Mouse (Mus musculus) ES-E14 (cell line): ENCODE results near the gene Dnajb1. TPM values are rescaled to one million over a fixed set of nuclear protein-coding genes. Genes with fewer than 3 reads are reported as not detected.

Source experiments
- DNase-seq: peaks from one replicate; pipeline ENCODE4 v3.0.0-alpha.2; 2013; ENCODE audit warnings: low read depth, low spot score
- H3K27ac ChIP-seq: 2 replicates; pipeline ENCODE4 v1.5.1; 2012; ENCODE audit warnings: low read depth, mild to moderate bottlenecking, low read length, moderate library complexity, mixed read lengths; ENCODE audit not compliant: poor library complexity, insufficient read depth, severe bottlenecking
- H3K36me3 ChIP-seq: 2 replicates; pipeline ENCODE4 v1.6.1; 2012; ENCODE audit warnings: mild to moderate bottlenecking, low read length, moderate library complexity, mixed read lengths; ENCODE audit not compliant: control insufficient read depth, poor library complexity, insufficient read depth, severe bottlenecking
- H3K4me1 ChIP-seq, 2 experiments: fragments of 150-350 bp in 1 of 2; sonication (generic) in 1 of 2; 2 replicates each; pipeline ENCODE4 v1.6.1; 2012; ENCODE audit warnings: low read length in 2 of 2, mild to moderate bottlenecking in 1 of 2, mixed read lengths in 1 of 2; ENCODE audit not compliant: control insufficient read depth in 2 of 2, insufficient read depth in 2 of 2, poor library complexity in 1 of 2
- H3K4me3 ChIP-seq, 2 experiments: fragments of 150-350 bp in 1 of 2; sonication (generic) in 1 of 2; 2 replicates each; pipeline ENCODE4 v1.5.1; 2012; ENCODE audit warnings: low read length in 2 of 2, low read depth in 1 of 2, mild to moderate bottlenecking in 1 of 2, mixed read lengths in 1 of 2; ENCODE audit not compliant: insufficient read depth in 1 of 2, poor library complexity in 1 of 2, severe bottlenecking in 1 of 2
- H3K9ac ChIP-seq: 2 replicates; pipeline ENCODE4 v1.6.1; 2012; ENCODE audit warnings: low read depth, mild to moderate bottlenecking, low read length, mixed read lengths; ENCODE audit not compliant: poor library complexity, insufficient read depth, severe bottlenecking
- H3K9me3 ChIP-seq: fragments of 150-350 bp; sonication (generic); 2 replicates; pipeline ENCODE4 v1.6.1; 2012; ENCODE audit warnings: low read depth, mild to moderate bottlenecking, low read length; ENCODE audit not compliant: control insufficient read depth, insufficient read depth
- CHD2 ChIP-seq: IDR thresholded peaks from 2 replicates; pipeline ENCODE4 v1.6.1; 2014; ENCODE audit warnings: mild to moderate bottlenecking, low read depth, low read length, inconsistent platforms
- HCFC1 ChIP-seq: IDR thresholded peaks from 2 replicates; pipeline ENCODE4 v1.6.1; 2012; ENCODE audit warnings: low read length, inconsistent platforms, borderline replicate concordance; ENCODE audit not compliant: insufficient read depth
- MAFK ChIP-seq: IDR thresholded peaks from 2 replicates; pipeline ENCODE4 v1.6.1; 2014; ENCODE audit warnings: mild to moderate bottlenecking, low read depth, low read length, inconsistent platforms; ENCODE audit not compliant: insufficient read depth
- ZC3H11A ChIP-seq: IDR thresholded peaks from 2 replicates; pipeline ENCODE4 v1.6.1; 2012; ENCODE audit warnings: low read depth, mild to moderate bottlenecking, inconsistent platforms, low read length, borderline replicate concordance
- ZNF384 ChIP-seq: IDR thresholded peaks from 2 replicates; pipeline ENCODE4 v1.6.1; 2012; ENCODE audit warnings: low read depth, low read length, inconsistent platforms
- in situ Hi-C, 2 experiments: fragments of 600-800 bp; cut with MboI; formaldehyde crosslinking; loops; one replicate each; pipeline ENCODE4 v1.15.1; 2025; ENCODE audit warnings: low sequenced_read_pairs in 2 of 2, inconsistent platforms in 1 of 2; ENCODE audit not compliant: unreplicated experiment in 2 of 2
- total RNA-seq: library from RNA; depleted of rRNA; stranded (reverse); fragments of 300-350 nt; gene quantifications from 2 replicates; pipeline ENCODE4 v1.2.3, GENCODE M21; 2012

Dnajb1 gene
- total RNA-seq, 1 experiment = 30.1 TPM

GRCm38 (mm10) chr8:83632083-83632707 is 24.2 kb downstream of the Dnajb1 start:
- no peak overlapping the region for H3K4me3 ChIP-seq
- TF ChIP-seq ZNF384 (no peak), ZC3H11A (no peak), HCFC1 (no peak), CHD2 (no peak)
- no peak overlapping the region for H3K27ac ChIP-seq
- in situ Hi-C loops = no loop called here
- no peak overlapping the region for H3K9ac ChIP-seq
- H3K36me3 ChIP-seq = no peaks in the 10 kb centered on the region
- H3K9me3 ChIP-seq = no peaks in the 10 kb centered on the region
- DNase-seq = no peak
- H3K4me1 ChIP-seq = no peaks in the 10 kb centered on the region

DNA sequence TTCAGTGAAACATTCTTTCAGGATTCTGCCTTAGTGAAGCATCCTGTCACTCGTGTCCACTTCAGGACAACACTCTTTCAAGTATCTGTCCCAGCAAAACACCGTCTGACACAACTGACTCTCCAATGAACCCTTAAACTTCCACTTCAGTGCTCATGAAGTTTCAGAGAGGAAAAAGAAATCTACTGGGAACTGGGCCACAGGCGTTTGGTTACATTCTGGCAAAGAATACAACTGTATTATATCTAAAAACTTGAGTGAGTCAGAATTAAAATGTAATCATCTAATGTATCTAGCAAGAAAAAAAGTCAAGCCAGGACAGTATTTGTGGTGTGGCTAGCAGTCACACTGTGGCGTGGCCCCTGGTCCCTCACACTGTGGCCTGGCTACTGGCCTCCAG is 30.9 kb downstream of the Dnajb1 start:
- TF ChIP-seq ZNF384 (no peak), MAFK (no peak), CHD2 (no peak), ZC3H11A (no peak), HCFC1 (no peak)
- Histone ChIP-seq H3K9me3 (no peaks in the 10 kb centered on the region), H3K9ac (no peak overlapping the region), H3K4me1 (no peaks in the 10 kb centered on the region), H3K27ac (no peak overlapping the region), H3K4me3 (no peak overlapping the region), H3K36me3 (no peaks in the 10 kb centered on the region)
- DNase-seq = no peak
- in situ Hi-C loops = no loop called here

- H3K9me3 ChIP-seq = no peaks in the 10 kb centered on the region
- TF ChIP-seq ZNF384 (no peak), HCFC1 (no peak), MAFK (no peak), CHD2 (no peak), ZC3H11A (no peak)
- in situ Hi-C loops = no loop called here
Measured at GRCm38 (mm10) chr8:83639649-83640048, 31.7 kb downstream of the Dnajb1 start.

GRCm38 (mm10) chr8:83647511-83647910 is 39.5 kb downstream of the Dnajb1 start:
- Histone ChIP-seq H3K4me3 (peak overlapping the region; percentile 26 to 43; a peak in 3 of 4 replicates), H3K9me3 (no peaks in the 10 kb centered on the region), H3K27ac (no peak overlapping the region), H3K36me3 (no peaks in the 10 kb centered on the region), H3K9ac (no peak overlapping the region; the same call in 1 of the 2 replicates), H3K4me1 (peaks cover 0 to 2% of the 10 kb centered on the region in 2 experiments; a peak in 1 of 4 replicates)
- in situ Hi-C loops = no loop called here
- TF ChIP-seq MAFK (no peak), ZC3H11A (no peak), CHD2 (no peak), ZNF384 (no peak), HCFC1 (no peak)
- DNase-seq = no peak

More at GRCm38 (mm10) chr8:83639649-83640048, 31.7 kb downstream of the Dnajb1 start:
- Histone ChIP-seq H3K4me3 (no peak overlapping the region), H3K36me3 (no peaks in the 10 kb centered on the region), H3K9ac (no peak overlapping the region), H3K27ac (no peak overlapping the region), H3K4me1 (no peaks in the 10 kb centered on the region)
- DNase-seq = no peak
